Mouse (Mus musculus) monocyte, adult 2 months (primary cell): ENCODE results near the gene Plekha6.
"Not testable (repeated sequence)": the region's sequence is repeated elsewhere in the genome, so short reads cannot be mapped to it uniquely, and the experiment has no call there.

Experiments used
- DNase-seq, 2 experiments: peaks; one replicate each; pipeline ENCODE4 v3.0.0; 2022; ENCODE audit warnings: low spot score in 2 of 2, low read depth in 1 of 2

The Plekha6 gene

DNA sequence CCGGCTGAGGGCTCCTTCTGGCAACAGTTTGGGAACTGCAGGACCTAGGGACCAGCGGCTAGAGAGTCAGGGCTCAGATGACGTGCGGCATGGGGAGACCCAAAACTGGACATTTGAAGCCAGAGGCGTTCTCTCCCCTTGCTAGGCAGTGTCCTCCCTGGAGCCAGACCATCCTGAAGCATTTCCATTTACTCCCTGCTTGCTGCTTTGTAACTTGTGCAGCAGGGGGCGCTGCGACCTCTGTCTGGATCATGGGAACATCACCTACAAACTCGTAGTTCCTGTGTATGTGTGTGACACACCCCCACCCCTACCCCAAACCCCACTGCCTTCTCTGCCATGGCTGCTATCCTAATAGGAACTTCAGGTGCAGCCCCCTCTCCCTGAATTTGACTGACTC is 150.4 kb downstream of the Plekha6 start:
- no peak for DNase-seq

DNA sequence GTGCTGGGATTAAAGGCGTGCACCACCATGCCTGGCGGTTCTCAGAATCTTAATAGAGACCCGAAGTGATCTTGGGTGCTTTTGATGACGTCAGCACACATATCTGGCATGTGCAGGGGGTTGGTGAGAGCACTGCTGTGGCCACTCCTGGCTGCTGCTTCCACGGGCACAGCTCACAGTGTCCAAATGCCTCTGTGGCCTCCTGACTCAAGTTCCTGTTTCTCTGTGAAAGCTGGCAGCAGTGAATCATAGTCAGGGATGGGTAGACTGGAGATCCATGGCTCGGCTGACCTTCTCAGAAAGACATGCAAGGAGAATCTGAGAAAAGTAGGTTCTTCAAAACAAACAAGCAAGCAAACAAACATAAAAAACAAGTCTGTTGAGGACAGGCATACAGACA is 151.8 kb downstream of the Plekha6 start:
- no peak for DNase-seq

DNA sequence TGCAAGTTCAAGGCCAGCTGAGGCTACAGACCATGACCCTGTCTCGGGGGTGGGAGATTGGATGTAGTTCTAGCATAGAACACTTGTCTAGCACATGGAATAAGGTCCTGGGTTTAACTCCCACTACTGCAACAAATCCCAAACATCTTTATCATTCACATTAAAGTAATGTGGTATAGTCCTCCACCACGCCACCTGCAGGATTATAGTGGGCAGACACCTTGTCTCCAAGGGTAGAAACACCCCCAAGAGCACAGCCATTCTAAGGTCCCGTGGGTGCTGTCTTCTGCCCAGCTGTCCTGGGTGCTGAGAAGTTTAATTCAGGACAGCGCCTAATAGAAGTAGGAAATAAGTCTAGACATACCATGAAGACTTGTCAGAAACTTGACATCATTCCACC is 152.6 kb downstream of the Plekha6 start:
- DNase-seq, result no peak

DNA sequence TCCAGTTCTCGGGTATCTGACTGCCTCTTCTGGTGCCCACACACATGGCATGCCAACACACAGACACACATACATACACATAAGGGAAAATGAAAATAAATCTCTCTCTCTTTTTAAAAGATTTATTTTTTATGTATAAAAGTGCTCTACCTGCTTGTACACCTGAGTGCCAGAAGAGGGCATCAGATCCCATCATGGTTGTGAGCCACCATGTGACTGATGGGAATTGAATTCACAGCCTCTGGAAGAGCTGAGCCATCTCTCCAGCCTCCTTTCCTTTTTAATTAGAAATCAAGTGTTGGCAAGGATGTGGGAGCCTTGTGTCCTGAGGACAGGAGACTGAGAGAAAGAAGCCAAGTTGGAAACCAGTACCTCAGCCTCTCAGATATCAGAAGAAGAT is 153.1 kb downstream of the Plekha6 start:
- no peak for DNase-seq

DNA sequence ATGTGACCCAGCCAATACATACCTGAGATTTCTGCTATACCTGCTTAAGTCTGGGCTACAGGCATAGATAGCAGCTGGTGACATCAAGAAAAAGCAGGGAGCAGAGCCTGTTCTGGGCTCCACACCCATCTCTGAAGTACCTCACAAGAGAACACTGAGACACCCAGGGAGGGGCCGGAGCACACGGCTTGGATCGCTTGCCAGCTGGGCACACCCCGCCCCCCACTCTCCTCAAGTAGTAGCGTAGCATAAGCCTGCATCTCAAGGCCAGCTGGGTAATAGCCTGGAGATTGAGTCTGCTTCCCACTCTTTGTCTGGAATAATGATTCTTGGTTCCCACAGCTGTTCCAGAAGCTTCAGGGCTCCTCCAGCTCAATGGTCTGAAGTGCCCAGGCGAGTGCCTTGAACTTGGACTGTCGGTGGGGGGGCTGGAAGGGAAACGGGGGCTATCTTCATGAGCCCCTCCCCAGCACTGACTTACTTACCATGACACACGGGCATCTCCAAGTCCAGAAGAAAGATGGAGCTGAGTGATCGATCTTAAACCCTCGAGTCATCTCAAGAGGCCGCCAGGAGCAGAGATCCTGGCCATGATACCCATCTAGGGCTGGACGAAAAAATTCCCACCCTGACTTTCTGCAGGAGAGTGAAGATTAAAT is 157.4 kb downstream of the Plekha6 start, which contains the start of gene Kiss1:
Gene Kiss1 (plus strand): TSS at position 609 of the 659 bp plus-strand sequence.
- DNase-seq, result no peak

DNA sequence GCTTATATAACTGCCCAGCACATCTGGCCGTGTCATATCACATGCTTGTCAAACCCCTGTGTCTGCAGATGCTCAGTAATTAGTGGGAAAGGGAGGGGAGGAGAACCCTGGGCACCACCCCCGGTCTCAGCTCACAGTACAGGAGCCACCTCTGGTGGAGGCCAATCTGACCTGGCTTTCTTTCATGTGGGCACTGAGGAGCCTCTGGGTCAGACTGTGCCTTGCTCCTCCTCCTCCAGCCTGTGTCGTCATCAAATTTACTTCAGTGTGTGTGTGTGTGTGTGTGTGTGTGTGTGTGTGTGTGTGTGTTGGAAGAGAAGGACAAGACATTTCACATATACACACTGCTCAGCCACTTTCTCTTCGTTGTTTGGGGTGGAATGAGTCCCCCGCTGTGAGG is 159.3 kb downstream of the Plekha6 start:
- no peak for DNase-seq

DNA sequence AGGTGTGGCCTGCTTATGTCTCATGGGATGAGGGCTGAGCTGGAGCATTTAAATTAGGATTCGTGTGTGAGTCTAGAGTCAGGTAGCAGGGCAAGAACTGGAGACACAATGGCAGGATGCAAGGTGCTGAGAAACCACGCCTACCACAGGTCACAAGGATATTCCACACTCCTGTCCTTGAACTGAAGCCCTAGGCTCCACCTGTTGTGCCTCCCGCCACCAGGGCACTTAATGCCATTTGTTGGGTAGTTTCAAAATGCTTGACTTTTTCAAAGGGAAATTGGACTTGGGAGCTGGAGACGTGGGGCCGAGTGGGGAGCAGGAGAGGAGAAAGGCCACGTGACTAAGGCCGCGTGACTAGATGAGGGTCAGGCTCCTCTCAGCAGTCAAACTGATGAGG is 161.9 kb downstream of the Plekha6 start:
- DNase-seq, result no peak

DNA sequence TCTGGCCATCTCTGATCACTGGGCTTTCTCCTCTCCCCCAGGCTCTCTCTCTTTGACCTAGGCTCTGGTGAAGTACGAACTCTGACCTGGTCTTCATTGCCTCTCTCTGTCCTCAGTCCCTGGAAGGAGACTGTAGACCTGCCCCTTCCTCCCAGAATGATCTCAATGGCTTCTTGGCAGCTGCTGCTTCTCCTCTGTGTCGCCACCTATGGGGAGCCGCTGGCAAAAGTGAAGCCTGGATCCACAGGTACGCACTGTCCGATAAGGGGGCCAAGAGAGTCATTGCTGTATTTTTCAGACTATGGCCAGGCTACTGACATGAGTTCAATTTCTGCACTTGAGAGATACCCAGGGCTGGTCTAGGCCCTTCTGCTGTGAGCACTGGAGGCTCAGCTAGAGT is 163.1 kb downstream of the Plekha6 start:
- no peak for DNase-seq

DNA sequence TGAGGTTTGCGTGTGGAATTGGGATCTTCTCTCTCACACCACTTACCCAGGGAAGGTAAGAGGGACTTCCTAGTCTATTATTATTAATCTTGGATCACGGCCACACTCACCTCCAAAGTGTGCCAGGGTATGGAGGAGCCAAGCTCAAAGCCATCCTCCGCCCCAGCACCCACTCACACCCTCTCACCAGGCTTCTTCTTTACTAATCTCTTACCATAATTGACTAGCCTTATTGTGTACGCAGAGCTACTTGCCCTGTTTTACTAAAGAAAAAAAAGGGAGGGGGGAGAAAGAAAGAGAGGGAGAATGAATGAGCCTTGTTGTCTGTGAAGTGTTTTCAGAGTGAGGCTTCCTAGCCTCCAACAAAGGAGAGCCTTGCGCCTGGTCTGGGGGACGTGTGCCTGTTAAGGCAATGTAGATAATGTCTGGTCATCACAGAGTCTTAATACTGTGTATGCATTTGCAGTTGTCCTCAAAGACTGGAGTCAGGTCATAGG is 164.3 kb downstream of the Plekha6 start:
- DNase-seq, result no peak

DNA sequence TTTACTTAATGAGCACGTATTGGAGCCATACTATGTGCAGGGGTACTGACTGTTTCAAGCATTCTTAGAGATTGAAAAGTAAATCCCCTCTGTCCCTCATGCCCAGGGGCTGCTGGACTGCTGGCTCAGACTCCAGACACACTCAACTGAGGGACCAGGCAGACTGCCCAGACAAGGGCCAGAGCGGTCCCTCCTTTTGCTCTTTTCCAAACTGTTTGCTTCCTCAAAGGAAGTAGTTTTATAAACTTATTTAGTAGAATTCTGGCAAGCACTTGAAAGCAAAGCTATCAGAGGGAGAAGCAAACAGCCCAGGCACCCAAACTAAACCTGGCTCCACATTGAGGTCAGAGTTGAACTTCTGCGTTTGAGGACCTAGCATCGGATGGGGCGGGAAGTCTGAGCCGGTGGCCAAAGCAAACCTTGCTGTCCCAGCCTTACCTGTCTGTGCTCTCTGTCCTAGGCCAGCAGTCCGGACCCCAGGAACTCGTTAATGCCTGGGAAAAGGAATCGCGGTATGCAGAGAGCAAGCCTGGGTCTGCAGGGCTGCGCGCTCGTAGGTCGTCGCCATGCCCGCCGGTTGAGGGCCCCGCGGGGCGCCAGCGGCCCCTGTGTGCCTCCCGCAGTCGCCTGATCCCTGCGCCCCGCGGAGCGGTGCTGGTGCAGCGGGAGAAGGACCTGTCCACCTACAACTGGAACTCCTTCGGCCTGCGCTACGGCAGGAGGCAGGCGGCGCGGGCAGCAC is 165.1 kb downstream of the Plekha6 start:
- no peak for DNase-seq

DNA sequence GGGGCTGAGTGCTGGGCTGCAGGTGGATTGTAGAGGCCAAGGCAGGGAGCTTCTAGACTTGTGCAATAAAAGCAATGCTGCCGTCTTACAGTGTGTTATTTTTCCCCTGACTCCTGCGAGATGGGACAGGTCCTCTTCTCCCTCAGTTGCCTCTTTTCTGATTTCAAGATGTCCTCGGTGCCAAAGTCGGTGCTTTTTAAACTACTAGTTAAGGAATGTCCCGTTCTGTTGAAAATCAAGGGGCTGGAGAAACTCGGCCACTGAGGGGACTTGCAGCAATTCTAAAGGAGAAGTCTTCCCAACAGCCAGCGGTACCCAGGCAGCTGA is 165.6 kb downstream of the Plekha6 start:
- DNase-seq, result no peak

DNA sequence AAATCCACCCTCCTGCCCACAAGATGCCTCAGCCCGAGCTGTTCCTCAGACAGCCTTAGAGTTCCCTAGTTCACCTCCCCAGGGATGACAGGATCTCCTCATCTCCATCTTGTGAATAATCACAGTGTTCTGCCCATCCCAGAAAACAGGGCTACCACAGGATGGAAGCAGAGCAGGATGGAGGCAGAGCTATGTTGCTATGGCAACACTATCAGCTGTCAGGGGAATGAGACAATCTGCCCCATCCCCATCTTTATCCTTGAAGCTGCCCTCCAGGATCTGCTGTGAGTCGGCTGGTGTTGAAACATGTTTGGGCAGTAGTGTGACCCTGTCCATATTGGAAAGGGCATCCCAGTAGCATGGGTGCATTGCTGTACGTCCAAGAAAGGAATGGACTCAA is 167.1 kb downstream of the Plekha6 start:
- DNase-seq, result no peak

DNA sequence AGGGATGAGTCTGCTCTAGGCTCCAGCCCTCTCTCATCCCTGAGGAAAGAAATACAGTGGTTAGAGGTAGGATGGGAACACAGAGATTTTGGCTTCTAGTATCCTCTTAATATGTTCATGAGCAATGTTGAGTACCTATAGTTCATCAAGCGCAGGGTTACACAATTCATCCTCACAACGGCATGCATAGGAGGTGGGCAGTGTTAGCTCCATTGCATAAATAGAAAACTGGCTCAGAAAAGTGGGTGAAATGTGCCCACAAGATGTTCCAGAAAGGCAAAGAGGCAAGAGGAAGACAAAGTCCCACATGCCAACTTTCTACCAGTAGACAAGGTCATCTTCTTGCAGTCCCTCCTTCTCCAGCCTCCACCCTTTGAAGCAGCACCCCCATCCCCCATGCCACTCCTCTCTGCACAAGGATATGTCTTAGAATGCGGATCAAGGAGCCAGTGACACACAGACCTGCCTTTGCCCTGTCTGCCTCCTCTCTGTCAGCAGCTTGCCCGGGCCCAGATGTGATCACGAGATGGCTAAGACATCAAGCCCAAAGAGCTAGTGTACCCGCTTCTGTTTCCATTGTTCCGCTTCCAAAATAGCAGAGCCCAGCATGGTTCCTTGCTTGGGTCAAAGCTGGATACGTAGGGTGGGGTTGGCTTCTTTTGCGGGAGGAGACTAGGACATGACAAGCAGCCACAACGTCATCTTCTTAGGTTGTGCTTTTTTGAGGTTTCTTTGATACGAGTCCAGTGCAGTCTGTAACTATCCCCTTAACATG is 168.8 kb downstream of the Plekha6 start:
- DNase-seq, result no peak

DNA sequence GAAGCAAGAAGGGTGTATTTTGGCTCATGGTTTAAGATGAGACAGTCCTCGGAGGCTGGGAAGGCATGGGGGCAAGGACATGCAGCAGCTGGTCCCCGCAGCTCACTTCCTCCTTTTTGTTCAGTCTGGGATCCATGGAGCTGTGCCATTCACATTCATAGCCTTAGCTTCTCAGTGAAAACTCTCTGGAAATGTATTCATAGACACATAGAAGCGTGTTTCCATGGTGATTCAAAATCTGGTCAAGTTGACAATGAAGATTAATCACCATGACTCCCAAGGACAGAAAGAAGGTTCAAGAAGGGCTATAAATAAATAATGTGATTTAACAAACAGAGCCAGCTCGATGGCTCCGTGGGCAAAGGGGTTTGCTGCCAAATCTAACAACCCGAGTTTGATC is 169.9 kb downstream of the Plekha6 start:
- DNase-seq, result no peak

DNA sequence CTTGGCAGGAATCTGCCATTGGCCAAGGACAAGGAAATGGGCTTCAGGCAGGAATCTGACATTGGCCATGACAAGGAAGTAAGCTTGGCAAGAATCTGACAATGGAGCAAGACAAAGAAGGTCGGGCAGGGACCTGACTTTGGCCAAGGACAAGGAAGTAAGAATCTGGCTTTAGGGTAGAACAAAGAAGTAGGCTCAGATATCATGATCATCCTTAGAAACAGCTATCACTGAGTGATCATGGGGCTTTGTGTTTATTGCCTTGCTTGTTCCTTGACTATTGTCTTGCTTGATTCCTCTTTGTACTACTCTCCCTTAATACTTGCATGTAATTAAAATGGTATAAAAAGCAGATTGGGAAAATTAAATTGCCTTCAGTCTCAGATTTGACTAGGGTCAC is 176.4 kb downstream of the Plekha6 start:
- DNase-seq, result not testable (repeated sequence)

DNA sequence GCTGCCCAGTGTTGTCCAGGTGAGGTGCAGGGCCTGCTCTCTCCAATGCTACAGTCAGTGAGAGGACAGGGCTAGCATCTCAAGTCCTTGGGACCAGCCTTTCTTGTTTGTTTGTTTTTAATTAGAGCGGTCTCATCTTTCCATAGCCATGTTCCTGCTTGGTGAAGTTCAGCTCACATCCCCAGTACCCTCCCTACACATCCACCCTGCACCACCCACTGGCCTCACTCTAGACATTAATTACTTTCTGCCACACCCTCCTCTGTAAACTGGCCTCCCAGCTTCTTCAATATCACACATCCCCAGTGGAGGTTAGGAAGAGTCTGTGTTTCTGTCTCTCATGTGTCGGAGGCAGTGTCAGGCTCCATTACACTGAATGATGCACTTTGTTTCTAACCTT is 180.3 kb downstream of the Plekha6 start:
- DNase-seq, result no peak

DNA sequence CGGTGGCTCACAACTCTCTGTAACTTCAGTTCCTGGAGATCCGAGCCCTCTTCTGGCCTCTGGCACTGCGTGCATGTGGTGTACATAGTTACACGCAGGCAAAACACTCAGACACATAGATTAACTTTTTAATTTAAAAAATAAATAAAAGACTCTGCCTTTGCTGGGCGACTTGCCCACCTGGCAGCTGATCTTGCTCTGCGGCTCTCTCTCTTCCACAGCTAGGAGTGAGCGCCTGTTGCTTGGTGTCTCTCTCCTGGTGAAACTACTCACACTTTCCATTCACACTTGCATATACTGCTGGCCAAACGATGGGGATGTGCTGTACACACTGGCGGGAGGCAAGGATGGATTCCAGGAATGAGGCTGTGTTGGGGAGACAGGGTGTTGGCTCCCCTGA is 182.5 kb downstream of the Plekha6 start:
- no peak for DNase-seq

DNA sequence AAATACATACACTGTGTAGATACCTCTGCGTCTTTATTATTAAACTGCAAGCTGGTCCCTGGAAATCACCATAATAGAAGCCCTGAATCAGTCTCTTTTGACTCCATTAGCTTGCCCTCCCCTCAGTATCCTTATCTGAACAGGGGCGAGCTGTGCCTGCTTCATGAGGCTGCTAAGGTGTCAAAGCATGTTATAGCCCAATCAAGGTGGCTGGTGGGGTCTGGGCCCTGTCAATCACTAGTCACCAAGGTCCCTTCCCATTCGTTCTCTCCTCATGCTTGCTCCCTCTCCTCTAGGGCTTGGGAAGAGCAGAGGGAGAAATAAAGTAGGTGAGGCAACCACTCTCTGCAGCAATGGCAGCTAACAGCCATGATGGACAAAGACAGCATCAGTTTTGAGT is 183.2 kb downstream of the Plekha6 start:
- no peak for DNase-seq

DNA sequence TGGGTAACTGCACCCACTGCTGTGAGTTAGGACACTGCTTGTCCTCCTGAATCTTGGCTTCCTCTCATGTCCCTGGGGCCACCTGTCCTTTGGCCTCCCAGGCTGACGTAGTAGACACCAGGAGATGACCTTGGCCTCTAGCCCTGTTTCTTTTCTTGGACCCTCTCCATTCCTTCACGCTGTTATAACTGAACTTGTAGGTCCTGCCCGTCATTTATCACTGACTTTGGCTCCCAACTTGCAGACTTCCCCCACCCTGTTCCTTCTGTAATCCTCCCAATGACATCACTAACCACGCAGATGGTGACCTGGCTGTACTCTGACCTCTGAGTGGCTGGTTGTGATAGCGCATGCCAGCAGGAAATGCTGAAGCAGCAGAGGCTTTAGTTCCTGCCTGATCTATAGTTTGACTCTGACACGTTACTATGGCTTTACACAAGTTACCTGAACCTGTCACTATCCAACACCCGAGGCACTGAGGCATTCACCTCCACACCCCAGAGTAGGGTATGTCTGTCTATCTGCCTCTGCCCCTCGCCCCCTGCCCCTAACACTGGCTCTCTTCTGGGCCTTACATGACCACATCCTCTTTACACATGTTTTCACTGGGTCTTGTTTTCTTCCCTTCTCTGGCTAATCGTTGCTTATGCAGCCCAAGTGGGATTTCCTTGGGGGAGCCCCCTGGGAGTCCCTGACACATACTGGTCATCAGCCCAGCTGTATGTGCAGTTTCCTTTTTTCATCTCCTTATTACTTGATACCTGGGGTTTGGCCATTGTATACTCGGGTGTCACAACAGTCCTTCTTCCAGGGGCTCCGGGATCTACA is 183.9 kb downstream of the Plekha6 start:
- DNase-seq, result peak in 1 of 2 experiments; percentile 2

DNA sequence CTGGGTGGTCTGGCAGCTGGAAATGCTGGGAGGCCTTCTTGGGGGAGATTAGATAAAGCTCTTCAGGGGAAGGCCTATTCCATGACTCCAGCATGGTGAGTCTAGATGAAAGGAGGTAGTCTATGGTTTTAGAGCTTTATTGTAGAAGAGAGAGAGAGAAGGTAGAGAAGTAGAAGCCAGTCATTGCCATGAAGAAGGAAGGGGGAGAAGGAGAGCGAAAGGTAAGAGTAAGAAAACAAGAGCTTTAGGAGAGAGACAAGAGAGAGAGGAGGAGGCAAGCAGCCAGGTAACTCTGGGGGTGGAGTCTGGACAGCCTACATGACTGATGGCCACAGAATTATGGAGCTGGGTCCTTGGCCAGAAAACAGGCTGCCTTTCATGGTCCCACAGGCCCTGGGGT is 186.2 kb downstream of the Plekha6 start, which contains the start of gene Ren1:
Gene Ren1 (plus strand): TSS at position 301 of the 400 bp plus-strand sequence.
- DNase-seq, result no peak

DNA sequence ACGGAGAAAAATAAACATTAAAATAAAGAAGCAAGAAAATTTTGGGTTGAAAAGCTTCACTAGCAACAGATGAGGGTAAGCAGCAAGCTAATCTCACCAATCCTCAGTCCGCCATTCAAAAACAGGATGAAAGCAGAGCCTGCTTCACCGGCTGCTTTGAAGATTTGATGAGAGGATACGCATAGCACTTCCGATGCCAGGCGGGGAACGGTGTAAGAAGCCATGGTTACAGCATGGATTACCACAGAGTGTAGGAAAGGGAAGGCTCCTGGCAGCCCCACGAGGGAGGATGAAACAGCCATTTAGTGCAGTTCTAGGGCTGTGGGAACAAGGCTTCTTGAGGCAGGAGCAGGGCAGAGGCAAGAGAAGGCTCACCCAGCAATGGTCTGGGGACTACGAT is 187.8 kb downstream of the Plekha6 start:
- no peak for DNase-seq
